Mouse (Mus musculus) intestine, postnatal 0 days (tissue): ENCODE measurements at regions not wholly inside any gene's neighbourhood (a gene's known extent, or its start where the extent isn't known, plus 50 kb on each side); places are given as distances from the start of the nearest gene placed in this dataset.

Source experiments
- ATAC-seq: fragments of 200-750 bp; cut with Nextera tagmentation; 2 replicates; pipeline ENCODE4 v1.8.0; 2017; ENCODE audit warnings: mild to moderate bottlenecking, moderate TSS enrichment, moderate library complexity
- H3K27ac ChIP-seq: fragments of 300-500 bp; sonication (generic); 2 replicates; pipeline ENCODE4 v1.5.1; 2014; ENCODE audit warnings: mild to moderate bottlenecking, low read depth, low read length, moderate library complexity
- H3K27me3 ChIP-seq: fragments of 300-500 bp; sonication (generic); replicated peaks from 2 replicates; pipeline ENCODE4 v1.6.1; 2014; ENCODE audit warnings: low read length, mixed read lengths; ENCODE audit not compliant: control insufficient read depth, insufficient read depth
- H3K36me3 ChIP-seq: fragments of 300-500 bp; sonication (generic); 2 replicates; pipeline ENCODE4 v1.6.1; 2014; ENCODE audit warnings: mild to moderate bottlenecking, moderate library complexity; ENCODE audit not compliant: control insufficient read depth, insufficient read depth
- H3K4me1 ChIP-seq: fragments of 300-500 bp; sonication (generic); replicated peaks from 2 replicates; pipeline ENCODE4 v1.6.1; 2014; ENCODE audit warnings: antibody characterized with exemption, low read length, mixed read lengths; ENCODE audit not compliant: control insufficient read depth, insufficient read depth
- H3K4me2 ChIP-seq: fragments of 300-500 bp; sonication (generic); replicated peaks from 2 replicates; pipeline ENCODE4 v1.6.1; 2014; ENCODE audit warnings: low read depth, mild to moderate bottlenecking, moderate library complexity
- H3K4me3 ChIP-seq: fragments of 300-500 bp; sonication (generic); 2 replicates; pipeline ENCODE4 v1.5.1; 2014; ENCODE audit warnings: low read depth, low read length
- H3K9ac ChIP-seq: fragments of 300-500 bp; sonication (generic); 2 replicates; pipeline ENCODE4 v1.6.1; 2014; ENCODE audit warnings: mild to moderate bottlenecking, low read depth, low read length
- H3K9me3 ChIP-seq: fragments of 300-500 bp; sonication (generic); 2 replicates; pipeline ENCODE4 v1.6.1; 2016; ENCODE audit warnings: mixed run types; ENCODE audit not compliant: control insufficient read depth
- CTCF ChIP-seq: sonication (generic); IDR thresholded peaks from 2 replicates; pipeline ENCODE4 v1.5.1; 2016; ENCODE audit warnings: low read depth, mild to moderate bottlenecking, control low read depth, antibody characterized with exemption, moderate library complexity
- WGBS: fragments of 180-500 bp; shearing (Covaris S2); extraction: QIAGEN DNeasy Blood & Tissue Kit; methylation state at CpG from one replicate; pipeline ENCODE4 v1.1.7; 2014; 5-methylcytosine and 5-hydroxymethylcytosine counted together

DNA sequence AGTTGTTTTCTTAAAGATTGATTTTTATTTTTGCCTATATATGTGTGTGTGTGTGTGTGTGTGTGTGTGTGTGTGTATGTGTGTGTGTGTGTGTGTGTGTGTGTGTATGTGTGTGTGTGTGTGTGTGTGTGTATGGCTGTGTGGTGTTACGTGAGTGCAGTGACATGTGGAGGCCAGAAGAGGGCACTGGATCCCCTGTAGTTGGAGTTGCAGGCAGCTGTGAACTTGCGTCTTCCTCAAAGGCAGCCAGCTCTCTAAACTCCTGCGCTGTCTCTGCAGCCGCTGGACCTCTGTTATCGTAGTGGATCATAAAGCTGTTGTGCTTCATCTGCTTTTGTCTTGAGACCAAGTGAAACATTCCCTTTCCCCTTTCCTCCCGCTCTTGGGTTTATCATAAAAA lies 109.9 kb upstream of the Egr2 start:
- H3K27ac ChIP-seq = no peak overlapping the region
- H3K36me3 ChIP-seq = no peaks in the 10 kb centered on the region
- H3K4me1 ChIP-seq = no peaks in the 10 kb centered on the region
- H3K9ac ChIP-seq = no peak overlapping the region
- H3K4me3 ChIP-seq = no peak overlapping the region
- no peak overlapping the region for H3K4me2 ChIP-seq
- WGBS = 92% methylated on average over 6 of the region's 6 CpGs
- TF ChIP-seq CTCF = no peak
- no peaks in the 10 kb centered on the region for H3K9me3 ChIP-seq
- no peaks in the 10 kb centered on the region for H3K27me3 ChIP-seq
- no peak for ATAC-seq

DNA sequence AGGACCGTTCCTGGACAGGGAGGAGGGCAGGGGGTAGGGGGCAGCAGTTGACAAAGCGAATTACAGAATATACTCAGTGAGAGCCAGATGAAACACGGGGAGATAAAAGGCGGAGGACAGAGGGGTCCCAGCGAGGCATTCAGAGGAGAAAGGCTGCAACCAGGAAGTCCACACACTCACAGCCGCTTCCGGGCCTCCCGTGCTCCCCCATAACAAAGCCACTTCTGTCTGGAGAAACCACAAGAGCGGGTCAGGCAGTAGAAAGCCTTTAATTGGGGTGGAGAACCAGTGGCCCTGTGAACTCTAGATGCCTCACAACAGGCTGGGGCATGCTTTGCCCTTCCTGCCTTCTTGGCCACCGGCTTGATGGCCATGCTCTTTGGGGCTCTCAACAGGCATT lies 108.1 kb upstream of the Egr2 start:
- no peak for ATAC-seq
- H3K27me3 ChIP-seq = no peaks in the 10 kb centered on the region
- no peak overlapping the region for H3K4me3 ChIP-seq
- no peaks in the 10 kb centered on the region for H3K4me1 ChIP-seq
- no peak overlapping the region for H3K4me2 ChIP-seq
- no peak overlapping the region for H3K9ac ChIP-seq
- no peak for TF ChIP-seq CTCF
- 56% methylated on average over 10 of the region's 10 CpGs for WGBS
- H3K36me3 ChIP-seq = no peaks in the 10 kb centered on the region
- no peaks in the 10 kb centered on the region for H3K9me3 ChIP-seq
- H3K27ac ChIP-seq = no peak overlapping the region

DNA sequence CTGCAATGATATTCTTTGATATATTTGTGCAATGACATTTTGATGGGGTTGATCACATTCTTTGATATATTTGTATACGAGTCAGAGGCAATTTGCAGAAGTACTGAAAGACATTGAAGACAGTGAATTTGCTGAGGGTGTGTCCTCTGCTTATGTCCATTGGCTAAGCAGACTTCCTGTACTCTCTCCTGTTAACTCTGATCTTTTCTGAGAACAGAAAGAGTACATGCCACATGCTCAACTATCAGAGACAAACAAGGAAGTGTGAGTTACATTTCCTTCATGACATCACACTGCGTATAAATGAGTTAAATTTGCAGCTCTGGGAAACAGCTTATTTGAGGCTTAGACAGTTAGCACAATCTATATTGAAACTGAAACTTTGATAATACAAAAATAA lies 104.5 kb upstream of the Egr2 start:
- no peak for ATAC-seq
- TF ChIP-seq CTCF = no peak
- no peak overlapping the region for H3K4me3 ChIP-seq
- WGBS = 75% methylated on average over 2 of the region's 2 CpGs
- no peak overlapping the region for H3K27ac ChIP-seq
- H3K36me3 ChIP-seq = no peaks in the 10 kb centered on the region
- no peak overlapping the region for H3K4me2 ChIP-seq
- no peaks in the 10 kb centered on the region for H3K27me3 ChIP-seq
- no peak overlapping the region for H3K9ac ChIP-seq
- H3K9me3 ChIP-seq = no peaks in the 10 kb centered on the region
- no peaks in the 10 kb centered on the region for H3K4me1 ChIP-seq

DNA sequence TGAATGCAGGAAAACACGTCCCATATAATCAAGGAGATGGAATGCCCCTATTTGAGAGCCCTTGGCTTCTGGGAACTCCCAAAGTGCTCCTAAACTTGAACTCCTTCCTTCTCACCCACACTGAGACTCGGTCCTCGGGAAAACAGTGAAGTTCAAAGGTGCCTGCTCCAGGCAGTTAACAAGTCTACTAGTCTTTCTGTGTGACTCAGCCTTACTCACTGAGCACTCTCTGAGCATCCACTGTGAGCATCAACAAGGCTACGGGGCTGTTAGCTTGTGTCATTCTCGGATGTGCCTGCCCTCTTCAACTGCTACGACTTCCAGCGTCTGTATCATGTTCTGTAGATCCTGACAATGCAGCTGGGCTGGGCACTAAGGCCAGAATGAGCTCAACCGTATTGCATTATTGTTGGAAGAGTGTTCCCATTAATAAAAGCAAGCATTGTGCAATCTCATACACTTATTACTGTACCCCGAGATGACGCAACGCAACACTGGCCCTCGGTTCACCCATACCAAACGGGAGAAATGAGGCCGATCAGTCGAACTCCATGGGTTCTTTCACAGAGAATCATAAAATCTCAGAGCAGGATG lies 96.1 kb upstream of the Egr2 start:
- no peak overlapping the region for H3K9ac ChIP-seq
- no peaks in the 10 kb centered on the region for H3K27me3 ChIP-seq
- TF ChIP-seq CTCF = no peak
- H3K9me3 ChIP-seq = no peaks in the 10 kb centered on the region
- H3K36me3 ChIP-seq = no peaks in the 10 kb centered on the region
- no peak for ATAC-seq
- WGBS = 82% methylated on average over 15 of the region's 15 CpGs
- no peak overlapping the region for H3K27ac ChIP-seq
- H3K4me2 ChIP-seq = no peak overlapping the region
- no peak overlapping the region for H3K4me3 ChIP-seq
- H3K4me1 ChIP-seq = no peaks in the 10 kb centered on the region

DNA sequence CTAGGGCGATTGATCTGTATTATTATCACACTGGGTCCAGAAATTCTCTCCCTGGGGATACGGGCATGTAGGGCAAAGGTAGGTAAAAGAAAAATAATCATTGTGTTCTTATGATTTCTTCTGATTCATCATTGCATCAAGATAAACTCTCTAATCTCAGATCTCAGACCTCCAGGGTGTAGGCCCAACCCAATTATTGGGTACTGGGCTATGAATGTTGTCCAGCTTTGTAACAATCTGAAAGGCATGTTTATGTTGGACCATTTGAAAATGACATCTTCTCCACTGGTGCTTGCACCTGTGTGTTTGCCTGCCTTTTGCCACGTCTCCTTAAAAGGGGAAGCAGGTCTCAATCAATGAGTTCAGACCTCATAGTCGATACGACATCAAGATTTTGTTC lies 95.4 kb upstream of the Egr2 start:
- no peak for ATAC-seq
- 87% methylated on average over 5 of the region's 5 CpGs for WGBS
- no peak for TF ChIP-seq CTCF

DNA sequence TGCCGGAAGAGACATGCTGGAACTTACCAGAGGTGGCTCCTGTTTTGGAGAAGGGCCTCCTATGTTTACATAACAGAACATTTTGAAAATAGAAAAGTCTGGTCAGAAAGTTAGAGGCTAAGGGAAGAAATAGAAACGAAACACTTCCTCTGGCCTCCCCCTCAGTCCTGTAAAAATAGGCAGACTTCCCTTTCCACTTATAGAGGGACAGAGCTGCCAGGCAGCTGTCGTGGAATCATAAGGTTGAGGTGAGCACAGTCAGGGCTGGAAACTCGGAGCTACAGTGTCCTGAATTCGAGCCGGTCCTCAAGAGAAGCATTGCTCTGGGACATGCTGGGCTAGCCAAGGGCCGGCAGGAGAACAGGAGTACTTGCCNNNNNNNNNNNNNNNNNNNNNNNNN lies 94.0 kb upstream of the Egr2 start:
- TF ChIP-seq CTCF = no peak
- no peaks in the 10 kb centered on the region for H3K27me3 ChIP-seq
- ATAC-seq = no peak
- H3K9ac ChIP-seq = no peak overlapping the region
- no peaks in the 10 kb centered on the region for H3K36me3 ChIP-seq
- H3K9me3 ChIP-seq = no peaks in the 10 kb centered on the region
- H3K4me3 ChIP-seq = no peak overlapping the region
- WGBS = 50% methylated on average over 7 of the region's 7 CpGs
- no peaks in the 10 kb centered on the region for H3K4me1 ChIP-seq
- no peak overlapping the region for H3K4me2 ChIP-seq
- no peak overlapping the region for H3K27ac ChIP-seq

More for the DNA sequence above, 95.4 kb upstream of the Egr2 start:
- Histone ChIP-seq H3K36me3 (no peaks in the 10 kb centered on the region), H3K9me3 (no peaks in the 10 kb centered on the region), H3K27me3 (no peaks in the 10 kb centered on the region), H3K4me3 (no peak overlapping the region), H3K4me2 (no peak overlapping the region), H3K4me1 (no peaks in the 10 kb centered on the region), H3K9ac (no peak overlapping the region), H3K27ac (no peak overlapping the region)

DNA sequence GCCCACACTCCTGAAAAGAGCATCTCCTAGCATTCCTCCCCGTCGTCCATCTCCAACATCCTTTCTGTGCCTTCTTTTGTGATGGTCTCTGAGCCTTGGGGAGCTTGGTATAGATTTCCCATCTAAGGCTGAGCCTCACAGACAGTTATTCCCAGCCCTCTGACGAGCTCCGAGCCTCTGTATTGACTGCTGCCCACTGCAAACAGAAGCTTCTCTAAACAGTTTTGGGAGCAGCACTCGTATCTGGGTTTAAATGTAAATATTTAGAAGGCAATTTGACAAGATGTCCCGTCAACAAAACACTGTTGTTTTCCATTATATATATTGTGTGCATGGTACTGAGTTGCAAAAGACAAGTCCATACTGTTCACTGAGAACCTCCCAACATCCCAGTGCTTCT lies 86.4 kb upstream of the Egr2 start:
- Histone ChIP-seq H3K9ac (no peak overlapping the region), H3K9me3 (no peaks in the 10 kb centered on the region), H3K36me3 (no peaks in the 10 kb centered on the region), H3K4me1 (no peaks in the 10 kb centered on the region), H3K27ac (no peak overlapping the region), H3K4me3 (no peak overlapping the region), H3K4me2 (no peak overlapping the region), H3K27me3 (no peaks in the 10 kb centered on the region)
- WGBS = 48% methylated on average over 6 of the region's 6 CpGs
- no peak for TF ChIP-seq CTCF
- ATAC-seq = no peak
